Comparison of ENCODE assay signal across 11 mouse cellular contexts in genomic region chr2:151712647-151713046, GRCm38 (mm10). TPM values are rescaled to one million over a fixed set of nuclear protein-coding genes. Genes with fewer than 3 reads are reported as not detected.
A peak's percentile ranks its signal among the peaks of the same experiment; 100 is the strongest.
DNase-seq lines count a peak whose midpoint lies in the region.
"Had no signal": no experiment of that assay in that cellular context is flagged by ENCODE, and none has a peak within 500 bp of the region (broad histone marks: within the 10 kb centered on the region; RNA-seq: fewer than 3 reads in every experiment).

No protein-coding gene starts in this region.

- H3K9me3 ChIP-seq in embryonic facial prominence, embryonic 10.5 days = no peaks in the 10 kb centered on the region
- H3K9me3 ChIP-seq: lung, embryonic 15.5 days had no signal

- H3K36me3 ChIP-seq in embryonic facial prominence, embryonic 10.5 days (replicated peaks) = peaks cover 28% of the 10 kb centered on the region

- peaks cover 8% of the 10 kb centered on the region; the same call in 1 of the 2 replicates for H3K4me1 ChIP-seq in embryonic facial prominence, embryonic 10.5 days
- H3K4me1 ChIP-seq: lung, embryonic 15.5 days had no signal

- peak; percentile 19 for DNase-seq in lung, postnatal 14 days
- DNase-seq in lung, postnatal 36 days = no peak
- peak; percentile 60 for DNase-seq in R1 (ENCODE audit: low read depth, low spot score)
- DNase-seq in embryonic facial prominence, embryonic 10.5 days (ENCODE audit: low spot score) = peak; percentile 70
- peak; percentile 62 for DNase-seq in mesoderm, embryonic 11.5 days (ENCODE audit: low read depth, low spot score)
- no peak for DNase-seq in layer of hippocampus, adult 11-12 months (ENCODE audit: low spot score)
- DNase-seq in layer of hippocampus, postnatal 14 days (ENCODE audit: low spot score in 2 of 2) = no peak
- DNase-seq: cerebellum, postnatal 10 days had no signal

- H3K27ac ChIP-seq in embryonic facial prominence, embryonic 10.5 days (replicated peaks) = no peak overlapping the region
- H3K27ac ChIP-seq: lung, embryonic 15.5 days had no signal

- WGBS in embryonic facial prominence, embryonic 10.5 days = 40% methylated on average over 3 of the region's 3 CpGs

- no peak overlapping the region for H3K4me3 ChIP-seq in embryonic facial prominence, embryonic 10.5 days
- H3K4me3 ChIP-seq: lung, embryonic 15.5 days had no signal

- H3K27me3 ChIP-seq in embryonic facial prominence, embryonic 10.5 days (replicated peaks; ENCODE audit: low read depth, poor library complexity, severe bottlenecking) = no peaks in the 10 kb centered on the region
- H3K27me3 ChIP-seq: lung, embryonic 15.5 days had no signal

RNA-seq across cellular contexts. Expression of gene Tmem74b, which starts 10.8 kb away (rescaled TPM):
- 2.3 and 3.1 TPM in 2 replicates for polyA plus RNA-seq in embryonic facial prominence, embryonic 10.5 days (2016; fragmentation: Nextera tagmentation; extraction: Ambion mirVana)
- total RNA-seq in layer of hippocampus, postnatal 14 days (2021) = 1 to 10 TPM; 4.5 to 6.3 TPM

RNA-seq across cellular contexts. Expression of gene Psmf1, which starts 31.3 kb away (rescaled TPM):
- 53.7 and 58.9 TPM in 2 replicates for polyA plus RNA-seq in embryonic facial prominence, embryonic 10.5 days (2016; fragmentation: Nextera tagmentation; extraction: Ambion mirVana)
- total RNA-seq in layer of hippocampus, postnatal 14 days (2021) = 10 to 100 TPM; 38.2 to 38.5 TPM

RNA-seq across cellular contexts. Expression of gene Rad21l, which starts 44.3 kb away (rescaled TPM):
- polyA plus RNA-seq in embryonic facial prominence, embryonic 10.5 days (2016; fragmentation: Nextera tagmentation; extraction: Ambion mirVana) = not detected in 2 replicates
- total RNA-seq in layer of hippocampus, postnatal 14 days (2021) = 1 to 10 TPM in 1 of 2 experiments, under 1 TPM in 1; 0.69 to 1.2 TPM
- total RNA-seq: heart, postnatal 36 days had no signal
- polyA plus RNA-seq: small intestine, adult 2 months had no signal

Comparison
In these comparisons a context has a peak if more than half of its experiments do, and no peak if none do; other contexts are left out.
1. DNase-seq: peak in lung, postnatal 14 days (single experiment), R1 (single experiment), embryonic facial prominence, embryonic 10.5 days (single experiment) and mesoderm, embryonic 11.5 days (single experiment); none in lung, postnatal 36 days (single experiment), layer of hippocampus, adult 11-12 months (single experiment) and layer of hippocampus, postnatal 14 days (0 of 2).